Mouse (Mus musculus) forelimb bud, embryonic 11.5 days (tissue): ENCODE data around the gene Tex14.
"Not testable (repeated sequence)": the region's sequence is repeated elsewhere in the genome, so short reads cannot be mapped to it uniquely, and the experiment has no call there.

Experiments used
- DNase-seq: peaks from one replicate; pipeline ENCODE4 v3.0.0-alpha.2; 2012; ENCODE audit warnings: low read depth, low spot score

Gene Tex14

DNA sequence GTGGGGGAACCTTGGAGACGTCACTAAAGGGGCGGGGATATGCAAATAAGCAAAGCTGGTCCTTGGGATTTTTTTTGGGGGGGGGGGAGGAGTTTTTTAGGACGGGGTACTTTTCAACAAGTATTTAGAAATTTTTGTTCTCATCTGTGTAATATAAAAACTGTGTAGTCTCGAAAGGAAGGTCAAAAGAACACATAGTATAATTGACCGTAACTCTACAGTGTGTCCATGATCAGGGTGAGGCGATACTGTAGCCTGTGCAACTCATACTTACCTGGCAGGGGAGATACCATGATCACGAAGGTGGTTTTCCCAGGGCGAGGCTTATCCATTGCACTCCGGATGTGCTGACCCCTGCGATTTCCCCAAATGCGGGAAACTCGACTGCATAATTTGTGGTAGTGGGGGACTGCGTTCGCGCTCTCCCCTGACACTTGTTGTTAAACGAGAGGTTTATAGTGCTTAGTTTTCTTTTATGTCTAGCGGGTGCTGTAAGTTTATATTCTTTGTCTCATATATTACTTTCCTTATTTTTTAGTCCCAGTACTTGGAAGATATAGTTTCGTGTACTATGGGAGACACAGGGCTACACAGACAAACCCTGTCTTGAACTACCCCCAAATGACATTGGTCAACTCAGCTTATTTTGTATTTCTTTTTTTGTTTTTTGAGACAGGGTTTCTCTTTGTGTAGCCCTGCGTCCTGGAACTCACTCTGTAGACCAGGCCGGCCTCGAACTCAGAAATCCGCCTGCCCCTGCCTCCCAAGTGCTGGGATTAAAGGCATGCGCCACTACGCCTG, 21.8 kb downstream of the Tex14 start:
- DNase-seq, result peak; percentile 90

GRCm38 (mm10) chr11:87427273-87428050, 22.6 kb downstream of the Tex14 start:
- peak; percentile 46 for DNase-seq

GRCm38 (mm10) chr11:87428051-87428673, 23.3 kb downstream of the Tex14 start:
- DNase-seq, result no peak

DNA sequence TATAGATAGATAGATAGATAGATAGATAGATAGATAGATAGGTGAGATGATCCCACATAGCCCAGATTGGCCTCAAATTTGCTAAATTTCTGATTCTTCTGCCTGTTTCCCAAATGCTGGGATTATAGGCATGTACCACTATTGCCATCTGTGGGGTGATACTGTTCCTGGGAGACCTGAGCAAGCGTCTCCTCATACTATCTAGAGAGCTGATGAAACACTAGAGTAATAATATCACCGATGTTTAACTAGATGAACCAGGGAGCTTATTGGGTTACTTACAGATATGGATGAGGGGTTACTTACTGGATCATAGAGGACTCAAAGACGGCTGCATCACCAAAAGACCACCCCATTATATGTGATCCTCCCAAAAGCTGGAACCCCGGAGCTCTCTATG, 24.5 kb downstream of the Tex14 start:
- DNase-seq, result no peak

DNA sequence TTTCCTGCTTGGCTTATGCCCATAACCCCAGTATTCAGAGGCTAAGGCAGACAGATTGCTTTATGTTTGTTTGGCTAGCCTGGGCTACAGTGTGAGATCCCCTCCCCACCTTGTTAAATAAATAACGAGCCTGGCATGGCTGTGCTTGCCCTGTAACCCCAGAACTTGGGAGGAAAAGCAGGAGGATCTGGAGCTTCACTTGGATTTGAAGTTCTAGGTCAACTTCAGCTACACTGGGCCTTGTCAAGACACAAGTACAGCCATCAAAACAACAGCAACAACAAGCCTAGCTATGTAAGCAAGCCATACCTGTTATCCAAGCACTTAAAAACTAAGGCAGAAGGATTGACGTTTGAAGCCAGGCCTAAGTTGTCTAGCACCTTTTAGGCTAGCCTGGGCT, 25.5 kb downstream of the Tex14 start:
- no peak for DNase-seq

DNA sequence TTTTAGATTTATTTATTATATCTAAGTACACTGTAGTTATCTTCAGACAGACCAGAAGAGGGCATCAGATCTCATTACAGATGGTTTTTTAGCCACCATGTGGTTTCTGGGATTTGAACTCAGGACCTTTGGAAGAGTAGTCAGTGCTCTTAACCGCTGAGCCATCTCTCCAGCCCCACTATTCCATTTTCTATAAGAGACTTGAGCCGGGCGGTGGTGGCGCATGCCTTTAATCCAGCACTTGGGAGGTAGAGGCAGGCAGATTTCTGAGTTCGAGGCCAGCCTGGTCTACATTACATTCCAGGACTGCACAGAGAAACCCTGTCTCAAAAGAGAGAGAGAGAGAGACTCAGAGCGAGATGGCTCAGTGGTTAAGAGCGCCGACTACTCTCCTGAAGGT, 26.9 kb downstream of the Tex14 start:
- DNase-seq, result not testable (repeated sequence)

GRCm38 (mm10) chr11:87432447-87432846, 27.6 kb downstream of the Tex14 start:
- no peak for DNase-seq

- DNase-seq, result no peak
Measured at GRCm38 (mm10) chr11:87432933-87433669, 28.2 kb downstream of the Tex14 start.

- DNase-seq, result not testable (repeated sequence)
Measured at GRCm38 (mm10) chr11:87435107-87435506, 30.2 kb downstream of the Tex14 start.

DNA sequence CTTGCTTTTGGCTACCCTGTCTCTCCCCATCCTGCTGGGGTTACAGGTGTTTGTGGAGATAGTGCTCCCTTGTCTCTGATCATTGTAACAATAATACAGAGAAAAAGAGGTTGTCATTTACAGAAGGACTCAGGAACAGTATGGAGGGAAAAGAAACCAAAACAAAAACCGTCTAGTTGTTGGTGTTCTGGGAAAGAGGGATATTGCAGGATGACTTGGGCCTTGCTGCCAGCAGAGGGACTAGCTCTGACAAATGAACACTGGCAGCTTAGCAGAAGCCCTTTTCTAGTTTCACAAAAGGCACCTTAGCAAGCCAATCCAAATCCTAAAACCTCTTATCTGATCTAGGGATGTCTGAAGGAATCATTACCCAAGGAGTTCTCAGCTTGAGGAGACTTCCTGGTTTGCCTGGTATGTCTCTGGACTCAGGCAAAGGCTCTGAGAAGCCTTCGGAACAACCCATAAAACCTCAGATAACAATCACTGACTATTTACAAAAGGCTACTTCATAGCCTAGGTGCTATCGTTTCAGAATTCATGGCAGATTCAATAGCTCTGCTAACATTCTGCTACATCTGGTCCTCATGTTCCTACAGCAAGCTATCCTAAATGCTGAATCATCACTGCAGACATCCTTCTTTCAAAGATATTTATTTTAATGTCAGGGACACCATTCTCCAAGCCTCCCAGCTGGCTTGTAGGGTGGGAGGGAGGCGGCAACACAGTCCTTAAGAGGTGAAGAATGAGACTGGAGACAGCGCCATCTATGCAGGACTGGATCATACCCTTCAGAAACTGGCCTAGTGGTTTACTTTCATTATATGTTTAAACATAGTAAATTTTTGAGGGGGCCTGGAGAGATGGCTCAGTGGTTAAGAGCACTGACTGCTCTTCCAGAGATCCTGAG, 31.7 kb downstream of the Tex14 start:
- DNase-seq, result no peak

- DNase-seq, result no peak
Measured at GRCm38 (mm10) chr11:87439796-87440420, 35.0 kb downstream of the Tex14 start.

- DNase-seq, result peak; percentile 57
Measured at GRCm38 (mm10) chr11:87442643-87443372, 37.9 kb downstream of the Tex14 start.

- peak; percentile 93 for DNase-seq
Measured at GRCm38 (mm10) chr11:87443373-87443883, 38.6 kb downstream of the Tex14 start.

- not testable (repeated sequence) for DNase-seq
Measured at GRCm38 (mm10) chr11:87444056-87444455, 39.2 kb downstream of the Tex14 start.

DNA sequence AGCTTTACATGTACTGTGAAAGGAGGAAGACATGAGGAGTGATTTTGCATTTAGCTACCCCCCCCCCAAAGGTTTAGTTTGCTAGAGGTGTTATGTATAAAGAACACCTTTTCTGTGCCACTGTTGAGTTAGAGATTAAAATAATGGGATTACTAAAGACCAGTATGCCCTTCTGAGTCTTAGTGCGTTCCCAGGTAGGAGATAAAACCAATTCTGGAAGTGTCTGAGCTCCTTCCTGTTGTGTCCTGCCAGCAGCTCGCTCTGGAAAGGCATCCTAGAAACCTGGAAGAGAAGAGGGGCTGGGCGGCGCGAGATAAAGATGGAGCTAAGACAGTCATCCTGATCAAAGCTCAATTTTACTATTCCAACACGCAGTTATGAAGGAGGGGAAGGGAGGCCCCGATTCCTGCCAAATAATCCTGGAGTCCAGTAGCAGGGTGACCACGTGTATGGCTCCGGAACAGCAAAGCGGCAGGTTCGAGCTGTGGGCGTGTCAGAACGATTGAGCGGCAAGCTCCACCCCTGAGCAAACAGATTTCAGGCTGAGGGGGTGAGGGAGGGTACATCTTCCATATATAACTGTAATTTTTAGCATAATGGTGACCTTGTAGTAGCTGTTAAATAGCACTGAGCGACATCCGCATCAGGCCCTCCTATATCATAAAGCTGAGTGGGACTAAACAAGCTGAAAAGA, 40.0 kb downstream of the Tex14 start:
- no peak for DNase-seq

GRCm38 (mm10) chr11:87445593-87445992, 40.7 kb downstream of the Tex14 start:
- not testable (repeated sequence) for DNase-seq

DNA sequence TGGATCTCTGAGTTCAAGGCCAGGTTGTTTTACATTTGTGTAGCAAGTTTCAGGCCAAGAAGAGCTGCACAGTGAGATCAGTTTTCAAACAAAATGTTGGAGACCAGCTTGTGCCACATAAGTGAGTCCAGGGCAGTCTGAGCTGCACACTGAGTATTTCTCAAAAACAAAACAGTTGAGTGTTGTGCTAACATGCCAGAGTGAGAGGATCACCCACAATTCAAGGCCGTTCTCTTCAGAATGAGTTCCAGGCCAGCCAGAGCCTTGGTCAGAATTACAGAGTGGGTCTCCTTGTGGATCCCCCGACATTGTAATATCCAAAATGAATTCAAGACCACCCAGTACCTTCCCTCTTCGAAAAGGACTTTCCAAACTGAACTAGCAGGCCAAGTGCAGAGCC, 41.3 kb downstream of the Tex14 start:
- no peak for DNase-seq

DNA sequence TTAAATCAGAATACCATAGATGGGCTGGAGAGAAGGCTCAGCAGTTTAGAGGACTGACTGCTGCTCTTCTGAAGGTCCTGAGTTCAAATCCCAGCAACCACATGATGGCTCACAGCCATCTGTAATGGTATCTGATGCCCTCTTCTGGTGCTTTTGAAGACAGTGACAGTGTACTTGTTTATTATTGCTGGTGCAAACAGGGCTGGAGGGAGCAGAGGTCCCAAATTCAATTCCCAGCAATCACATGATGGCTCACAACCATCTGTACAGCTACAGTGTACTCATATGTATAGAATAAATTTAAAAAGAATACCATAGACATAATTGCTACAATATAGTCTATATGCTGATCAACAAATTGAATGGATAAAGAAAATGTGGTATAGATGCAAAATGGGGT, 42.6 kb downstream of the Tex14 start:
- no peak for DNase-seq

DNA sequence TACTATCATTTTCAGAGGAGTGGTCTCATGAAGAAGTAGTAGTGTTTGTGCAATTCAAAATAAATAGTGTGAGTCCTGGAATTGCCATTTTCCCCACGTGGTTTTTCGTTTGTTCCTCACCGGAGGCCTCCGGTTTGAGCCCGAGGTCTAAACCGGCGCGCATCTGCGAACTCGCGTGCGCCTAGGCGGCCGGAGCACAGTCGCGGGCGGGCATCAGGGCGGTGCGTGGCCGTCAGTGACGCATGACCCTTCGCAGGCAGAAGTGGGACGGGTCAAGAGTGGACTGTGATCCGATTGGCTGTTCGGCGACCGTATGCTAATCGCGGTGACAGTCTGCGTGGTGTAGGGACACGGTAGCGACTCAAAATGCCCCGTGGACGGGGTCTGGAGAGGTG, 43.2 kb downstream of the Tex14 start:
- DNase-seq, result peak; percentile 71
